Mouse (Mus musculus) urinary bladder, postnatal 36 days (tissue): ENCODE measurements around the gene Afdn.

Source experiments
- DNase-seq, 2 experiments: peaks; one replicate each; pipeline ENCODE4 v3.0.0; 2022; ENCODE audit warnings: low spot score in 2 of 2, mixed read lengths in 1 of 2

The Afdn gene

GRCm38 (mm10) chr17:13759853-13760627, at the start of gene Afdn:
Gene Afdn (plus strand): TSS chr17:13760539.
- peak; percentile 62 to 76 for DNase-seq

GRCm38 (mm10) chr17:13711173-13711572, 49.2 kb upstream of the Afdn start:
- no peak for DNase-seq

GRCm38 (mm10) chr17:13712116-13712515, 48.2 kb upstream of the Afdn start:
- no peak for DNase-seq

- DNase-seq: no peak
Observed at GRCm38 (mm10) chr17:13712518-13712917, 47.8 kb upstream of the Afdn start.

- no peak for DNase-seq
Observed at GRCm38 (mm10) chr17:13714128-13714527, 46.2 kb upstream of the Afdn start.

- DNase-seq: peak in 1 of 2 experiments; percentile 44
Observed at GRCm38 (mm10) chr17:13714654-13715053, 45.7 kb upstream of the Afdn start.

GRCm38 (mm10) chr17:13715511-13715910, 44.8 kb upstream of the Afdn start:
- no peak for DNase-seq

GRCm38 (mm10) chr17:13716336-13716735, 44.0 kb upstream of the Afdn start:
- no peak for DNase-seq

- no peak for DNase-seq
Observed at GRCm38 (mm10) chr17:13717428-13717827, 42.9 kb upstream of the Afdn start.

GRCm38 (mm10) chr17:13720187-13720586, 40.2 kb upstream of the Afdn start:
- no peak for DNase-seq

- no peak for DNase-seq
Observed at GRCm38 (mm10) chr17:13721372-13721771, 39.0 kb upstream of the Afdn start.

- DNase-seq: no peak
Observed at GRCm38 (mm10) chr17:13722434-13722833, 37.9 kb upstream of the Afdn start.

GRCm38 (mm10) chr17:13725004-13725550, 35.3 kb upstream of the Afdn start:
- DNase-seq: no peak

GRCm38 (mm10) chr17:13726832-13727355, 33.4 kb upstream of the Afdn start:
- DNase-seq: no peak

GRCm38 (mm10) chr17:13730980-13731726, 29.2 kb upstream of the Afdn start:
- DNase-seq: no peak

- no peak for DNase-seq
Observed at GRCm38 (mm10) chr17:13731727-13732112, 28.6 kb upstream of the Afdn start.

GRCm38 (mm10) chr17:13732685-13733084, 27.7 kb upstream of the Afdn start:
- no peak for DNase-seq

GRCm38 (mm10) chr17:13733971-13734370, 26.4 kb upstream of the Afdn start:
- DNase-seq: no peak

- no peak for DNase-seq
Observed at GRCm38 (mm10) chr17:13735057-13735456, 25.3 kb upstream of the Afdn start.

GRCm38 (mm10) chr17:13735803-13736282, 24.5 kb upstream of the Afdn start:
- DNase-seq: no peak

GRCm38 (mm10) chr17:13737336-13737735, 23.0 kb upstream of the Afdn start:
- DNase-seq: no peak

- DNase-seq: no peak
Observed at GRCm38 (mm10) chr17:13738121-13738776, 22.1 kb upstream of the Afdn start.
